Mouse (Mus musculus) mature B cell (primary cell): ENCODE results near the gene Dennd4c.

ENCODE experiments used
- in situ Hi-C: fragments of 300-500 bp; cut with MboI; formaldehyde crosslinking; loops from 2 replicates; pipeline ENCODE4 v1.14.3; 2019

The Dennd4c gene

DNA sequence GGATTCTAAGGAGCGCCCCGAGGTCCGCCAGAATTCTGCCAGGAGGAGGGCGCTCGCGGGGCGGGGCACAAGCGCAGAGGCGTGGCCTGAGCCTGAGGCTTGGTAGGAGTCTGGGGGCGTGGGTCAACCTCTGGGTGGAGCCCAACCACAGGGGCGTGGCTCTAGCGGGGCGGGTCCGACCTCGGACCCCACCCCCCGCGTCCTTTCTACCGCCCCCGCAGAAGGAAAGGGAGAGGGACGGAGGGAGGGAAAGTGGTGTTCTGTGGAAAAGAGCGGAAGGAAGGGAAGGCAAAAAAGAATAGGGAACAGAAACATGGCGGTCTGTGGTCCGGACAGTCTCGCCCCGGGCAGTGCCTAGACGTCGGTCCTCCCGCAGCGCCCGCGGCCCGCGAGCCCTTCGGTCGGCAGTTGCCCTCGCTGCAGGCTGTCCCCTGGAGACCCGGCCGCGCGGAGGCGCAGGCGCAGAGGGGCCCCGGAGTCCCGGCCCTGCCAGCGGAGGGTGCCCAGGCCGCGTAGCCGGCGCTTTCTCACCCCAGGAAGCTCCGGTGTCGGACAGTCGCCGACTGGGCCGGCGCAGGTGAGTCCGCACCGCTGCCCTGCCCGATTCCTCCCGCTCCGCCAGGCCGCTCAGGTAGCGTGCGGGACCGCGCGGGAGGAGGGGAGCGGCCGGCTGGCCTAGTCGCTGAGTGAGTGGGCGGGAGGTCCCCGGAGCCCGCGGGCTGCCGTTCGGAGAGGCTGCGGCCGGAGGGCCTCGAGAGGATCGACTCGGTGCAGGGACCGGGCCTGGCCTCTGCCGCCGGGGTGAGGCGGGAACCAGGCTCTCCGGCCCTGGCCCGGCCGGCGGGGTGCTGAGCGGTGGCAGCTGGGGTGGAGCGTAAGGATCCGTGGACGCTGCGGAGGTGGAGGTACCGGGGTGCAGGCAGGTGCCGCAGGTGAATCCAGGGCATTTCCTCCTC lies at the start of gene Dennd4c:
Gene Dennd4c (plus strand): TSS at position 220 of the 956 bp plus-strand sequence.
- in situ Hi-C loops, result no loop called here

DNA sequence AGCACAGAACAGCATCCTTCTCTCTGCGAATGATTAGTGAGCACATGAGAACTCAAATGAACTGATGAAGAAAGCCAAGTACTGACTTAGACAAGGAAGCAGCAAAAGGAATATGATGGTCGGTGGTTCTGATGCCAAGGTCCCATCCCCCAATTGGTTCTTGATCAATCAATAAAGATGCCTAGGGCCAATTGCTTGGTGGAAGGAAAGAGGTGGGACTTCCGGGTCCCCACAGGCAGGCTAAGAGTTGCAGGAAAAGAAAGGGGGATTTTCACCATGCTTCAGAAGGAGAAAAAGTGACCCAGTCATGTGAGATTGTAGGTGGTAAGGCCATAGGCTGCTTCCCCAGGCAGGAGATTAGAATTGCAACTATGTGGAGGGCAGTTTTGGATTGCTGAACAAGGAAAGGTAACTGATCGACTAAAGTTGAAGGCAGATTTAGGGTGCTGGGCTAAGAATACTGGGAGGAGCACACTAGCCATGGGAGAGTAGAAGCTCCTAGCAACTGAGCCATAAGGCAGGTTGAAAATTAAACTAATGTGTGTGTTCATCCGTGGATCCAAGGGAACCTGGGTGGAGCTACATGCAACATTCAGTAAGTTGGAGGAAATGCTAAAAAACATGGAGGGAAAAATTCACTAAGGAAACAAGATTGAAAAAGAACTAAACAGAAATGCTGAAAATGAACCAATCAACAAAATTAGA lies 49.0 kb upstream of the Dennd4c start:
- in situ Hi-C loops, result no loop called here

DNA sequence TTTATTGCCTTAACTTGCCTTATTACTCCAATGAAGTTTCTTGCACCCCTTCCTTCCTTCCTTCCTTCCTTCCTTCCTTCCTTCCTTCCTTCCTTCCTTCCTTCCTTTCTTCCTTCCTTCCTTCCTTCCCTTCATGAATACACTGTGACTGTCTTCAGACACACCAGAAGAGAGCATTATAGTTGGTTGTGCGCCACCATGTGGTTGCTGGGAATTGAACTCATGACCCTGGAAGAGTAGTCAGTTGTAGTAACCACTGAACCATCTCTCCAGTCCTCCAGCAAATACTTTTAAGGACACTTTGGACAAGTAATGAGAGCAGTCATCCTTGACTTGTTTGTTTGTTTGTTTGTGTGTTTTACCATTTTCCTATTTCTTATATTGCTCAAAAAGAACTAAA lies 39.6 kb upstream of the Dennd4c start:
- in situ Hi-C loops, result no loop called here

DNA sequence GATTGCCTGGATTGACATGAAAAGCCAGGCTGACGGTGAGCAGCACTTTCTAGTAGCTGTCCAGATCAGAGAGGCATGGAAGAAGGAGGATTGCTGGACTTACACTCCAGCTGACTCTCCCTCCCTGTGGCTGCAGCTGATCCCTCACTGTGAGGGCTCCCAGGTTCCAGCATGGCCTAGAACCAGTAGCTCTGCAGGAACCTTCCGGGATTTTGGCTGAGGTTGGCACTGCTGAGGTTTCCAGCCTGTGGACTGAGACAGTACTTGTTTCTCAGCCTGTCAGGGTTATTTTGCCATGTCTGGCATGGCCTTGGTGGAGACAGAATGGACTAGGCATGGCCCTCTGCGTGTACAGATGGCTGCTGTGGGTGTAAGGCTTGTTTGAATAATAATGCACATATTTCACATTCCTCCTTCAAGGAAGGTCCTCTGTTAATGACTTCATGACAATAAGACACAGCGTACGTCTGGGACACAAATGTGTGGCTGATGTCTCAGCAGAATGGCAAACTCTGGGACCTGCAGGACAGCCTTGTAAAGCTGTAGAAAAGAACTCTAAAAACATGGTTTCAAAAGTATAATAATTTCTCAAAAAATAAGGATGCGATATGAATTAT lies 38.2 kb upstream of the Dennd4c start:
- in situ Hi-C loops, result no loop called here

DNA sequence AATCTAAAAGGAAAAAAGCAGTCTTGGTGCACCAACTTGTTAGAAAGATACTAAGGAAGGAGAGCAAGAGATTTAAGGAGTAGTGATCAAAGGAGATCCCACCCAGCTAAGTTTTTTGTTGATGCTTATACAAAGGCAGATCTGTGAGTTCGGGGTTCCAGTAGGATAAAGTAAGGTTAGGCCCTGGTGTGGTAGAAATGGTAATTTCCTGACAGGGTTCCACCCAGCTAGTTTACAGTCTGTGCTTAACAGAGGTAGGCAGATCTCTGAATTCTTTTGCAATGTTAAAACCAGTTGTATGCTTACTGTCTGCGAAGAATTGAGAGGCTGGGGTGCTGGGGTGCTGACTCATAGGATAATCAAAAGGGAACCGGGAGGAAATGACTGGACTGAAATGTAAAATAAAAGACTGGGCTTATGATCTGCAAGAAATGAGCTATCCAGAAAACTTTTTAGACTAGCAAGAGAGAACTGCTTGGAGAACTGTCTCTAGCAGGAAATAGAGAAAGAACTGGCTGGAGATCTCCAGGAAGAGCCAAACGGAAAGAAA lies 37.6 kb upstream of the Dennd4c start:
- in situ Hi-C loops, result no loop called here

DNA sequence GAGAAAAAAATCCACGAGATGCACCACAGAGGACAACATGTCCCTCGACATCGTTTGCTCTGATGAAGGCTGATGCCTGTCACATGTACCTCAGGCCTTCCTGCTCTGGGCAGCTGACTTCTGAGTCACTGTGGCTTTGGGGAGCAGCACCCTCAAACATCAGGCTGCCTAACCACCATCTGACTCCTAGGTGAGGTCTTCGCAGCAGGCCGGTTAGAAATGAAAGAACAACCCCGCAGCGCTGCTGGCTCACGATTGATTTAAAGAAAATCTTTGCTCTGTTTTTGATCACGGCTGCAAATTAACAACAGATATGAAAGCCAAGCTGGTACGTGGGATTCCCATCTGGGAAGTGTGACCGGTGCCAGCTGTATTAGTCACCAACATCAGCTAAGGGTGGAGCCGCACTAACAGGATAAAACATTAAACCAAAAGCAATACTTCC lies 35.6 kb upstream of the Dennd4c start:
- in situ Hi-C loops, result no loop called here

DNA sequence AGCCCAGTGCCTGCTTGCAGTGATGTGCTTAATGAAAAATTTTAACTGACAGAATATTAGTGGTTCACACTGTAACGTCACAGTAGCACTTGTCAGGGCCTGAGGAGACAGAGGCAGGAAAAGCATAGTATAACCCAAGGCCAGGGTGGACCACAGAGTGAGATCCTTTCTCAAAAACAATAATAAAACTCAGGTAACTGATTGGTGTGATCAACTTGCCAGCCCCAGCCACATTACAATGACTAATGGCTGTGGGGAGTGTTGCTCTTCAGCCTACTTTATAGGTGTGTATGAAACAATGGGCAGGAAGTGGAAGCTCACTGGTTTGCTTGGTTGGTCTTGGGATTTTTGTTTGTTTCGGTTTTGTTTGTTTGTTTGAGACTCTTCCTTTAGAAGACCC lies 34.8 kb upstream of the Dennd4c start:
- in situ Hi-C loops, result no loop called here

DNA sequence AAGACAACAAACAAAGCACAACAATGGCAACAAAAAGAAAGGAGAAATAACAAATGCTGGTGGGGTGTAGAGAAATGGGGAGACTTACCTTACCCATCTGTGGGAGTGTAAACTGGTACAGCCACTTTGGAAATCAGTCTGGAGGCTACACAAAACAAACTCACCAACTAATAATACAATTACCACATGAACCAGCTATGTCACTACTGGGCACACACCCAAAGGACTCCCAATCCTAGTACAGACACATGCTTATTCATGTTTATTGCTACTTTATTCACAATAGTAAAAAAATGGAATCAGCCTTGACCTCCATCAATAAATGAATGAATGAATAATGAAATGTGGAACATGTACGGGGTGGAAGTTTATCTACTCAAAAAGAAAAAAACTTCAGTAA lies 33.0 kb upstream of the Dennd4c start:
- in situ Hi-C loops, result no loop called here

DNA sequence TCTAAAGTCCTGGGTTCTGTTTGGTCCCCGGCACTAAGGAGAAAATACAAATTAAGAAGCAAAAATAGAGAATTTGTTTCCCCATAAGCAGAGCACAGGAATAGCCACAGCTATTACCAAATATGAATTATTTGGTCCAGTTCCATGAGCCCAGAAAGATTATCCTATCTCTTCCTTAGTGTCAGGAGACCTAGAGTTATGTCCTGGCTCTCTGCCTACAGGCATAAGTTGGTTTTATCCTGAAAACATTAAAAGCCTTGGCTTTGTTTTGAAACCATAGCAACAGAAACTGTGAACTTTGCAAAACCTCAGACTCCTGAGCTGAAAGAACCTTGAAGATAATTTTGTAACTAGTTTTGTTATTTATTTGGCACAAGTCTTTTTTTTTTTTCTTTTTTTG lies 31.2 kb upstream of the Dennd4c start:
- in situ Hi-C loops, result no loop called here

DNA sequence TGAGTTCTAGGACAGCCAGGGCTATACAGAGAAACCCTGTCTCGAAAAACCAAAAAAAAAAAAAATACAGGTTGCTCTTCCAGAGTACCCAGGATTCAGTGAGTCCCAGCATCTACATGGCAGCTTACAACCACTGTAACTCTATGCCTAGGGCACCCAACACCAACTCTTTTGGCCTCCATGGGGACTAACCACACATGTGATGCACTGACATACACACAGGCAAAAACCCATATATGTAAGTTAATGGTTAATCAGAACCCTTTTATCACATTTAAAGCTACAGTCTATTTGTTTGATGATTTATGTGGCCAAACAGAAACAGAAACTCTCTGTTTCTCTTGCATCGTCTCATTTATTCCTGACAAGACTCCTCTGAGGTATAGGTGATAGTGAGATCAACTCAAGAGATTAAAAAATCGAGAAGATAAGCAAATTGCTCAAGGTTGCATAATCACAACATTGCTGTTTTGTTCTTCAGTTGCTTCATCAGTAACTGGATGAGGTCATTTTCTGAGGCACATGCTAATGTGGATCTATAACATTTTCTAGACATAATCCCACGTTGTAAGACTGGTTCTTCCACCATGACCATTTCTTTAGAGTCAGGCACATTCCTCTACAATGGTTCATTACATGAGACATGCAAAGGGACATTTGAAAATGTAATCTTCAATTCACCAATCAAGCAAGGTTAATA lies 29.3 kb upstream of the Dennd4c start:
- in situ Hi-C loops, result no loop called here

DNA sequence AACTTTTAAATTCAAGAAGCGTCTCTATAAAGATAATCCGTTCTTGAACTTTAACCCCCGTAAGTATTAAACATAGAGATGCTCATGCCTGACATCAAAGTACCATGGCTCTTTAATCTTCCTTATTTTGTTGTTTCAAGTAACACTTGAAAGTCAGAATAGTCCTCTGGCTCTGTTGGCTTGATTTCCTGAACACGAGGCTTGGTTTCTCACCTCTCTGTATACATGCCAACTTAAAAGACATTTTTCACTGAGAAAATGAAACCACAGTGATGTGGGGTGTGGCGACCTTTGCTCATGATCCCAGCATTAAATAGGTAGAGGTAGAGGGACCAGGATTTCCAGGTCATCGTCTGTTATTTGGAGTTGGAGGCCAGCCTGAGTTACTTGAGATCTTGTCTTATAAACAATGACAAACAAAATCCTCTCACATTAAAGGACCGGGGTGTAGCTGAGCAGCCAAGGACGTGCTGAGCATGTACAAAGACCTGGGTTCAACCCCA lies 26.4 kb upstream of the Dennd4c start:
- in situ Hi-C loops, result no loop called here

DNA sequence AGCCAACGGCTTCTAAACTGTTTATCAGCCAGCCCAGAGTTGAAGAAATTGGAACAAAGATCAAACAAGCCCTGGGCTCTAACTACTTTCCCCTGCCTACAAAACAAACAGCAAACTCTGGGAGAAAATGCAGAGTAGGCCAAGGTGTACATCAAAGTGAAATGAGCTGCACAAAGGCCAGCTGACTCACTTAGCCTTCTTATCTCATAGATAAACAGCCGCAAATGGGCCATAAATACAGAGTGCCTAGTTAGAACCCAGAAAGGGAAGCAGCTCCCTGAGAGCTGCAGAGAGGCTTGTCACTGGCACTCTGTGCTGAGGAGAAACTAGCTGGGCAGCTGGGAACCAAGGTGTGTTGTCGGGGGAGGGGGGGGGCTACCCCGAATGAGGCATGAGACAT lies 23.2 kb upstream of the Dennd4c start:
- in situ Hi-C loops, result no loop called here

DNA sequence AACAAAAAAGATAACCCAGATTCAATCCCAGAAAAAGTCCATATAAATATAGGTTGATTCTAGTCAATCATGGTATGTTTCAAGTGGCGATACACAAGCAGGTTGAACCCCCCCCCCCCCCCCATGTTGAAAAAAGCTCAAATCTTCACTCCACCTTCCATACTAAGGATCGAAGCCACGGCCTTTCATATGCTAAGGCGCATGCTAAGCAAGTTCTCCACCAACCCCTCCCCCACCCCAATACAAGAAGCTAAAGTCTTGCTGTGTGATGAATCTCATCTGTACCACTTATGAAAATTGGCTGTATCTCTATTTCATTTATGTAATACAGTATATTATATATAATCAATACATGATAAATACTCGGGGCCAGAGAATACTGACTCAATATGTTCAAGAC lies 22.2 kb upstream of the Dennd4c start:
- in situ Hi-C loops, result no loop called here

DNA sequence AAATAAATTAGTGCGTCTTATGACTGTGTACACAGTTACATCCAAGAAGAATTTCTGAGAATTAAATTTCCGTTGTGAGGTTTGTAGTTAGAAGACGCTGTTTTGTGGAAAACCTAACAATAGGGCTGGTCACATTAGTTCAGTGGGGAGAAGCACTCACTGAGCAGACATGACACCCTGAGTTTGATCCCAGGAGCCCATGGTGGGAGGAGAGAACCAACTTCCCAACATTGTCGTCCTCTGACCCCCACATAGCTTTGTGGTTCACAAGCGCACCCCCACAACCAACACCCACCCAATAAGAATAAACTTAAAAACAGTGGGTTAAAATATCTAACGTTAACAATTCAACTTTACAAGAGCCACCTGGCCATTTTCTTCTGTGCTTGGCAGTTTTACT lies 18.5 kb upstream of the Dennd4c start:
- in situ Hi-C loops, result no loop called here

DNA sequence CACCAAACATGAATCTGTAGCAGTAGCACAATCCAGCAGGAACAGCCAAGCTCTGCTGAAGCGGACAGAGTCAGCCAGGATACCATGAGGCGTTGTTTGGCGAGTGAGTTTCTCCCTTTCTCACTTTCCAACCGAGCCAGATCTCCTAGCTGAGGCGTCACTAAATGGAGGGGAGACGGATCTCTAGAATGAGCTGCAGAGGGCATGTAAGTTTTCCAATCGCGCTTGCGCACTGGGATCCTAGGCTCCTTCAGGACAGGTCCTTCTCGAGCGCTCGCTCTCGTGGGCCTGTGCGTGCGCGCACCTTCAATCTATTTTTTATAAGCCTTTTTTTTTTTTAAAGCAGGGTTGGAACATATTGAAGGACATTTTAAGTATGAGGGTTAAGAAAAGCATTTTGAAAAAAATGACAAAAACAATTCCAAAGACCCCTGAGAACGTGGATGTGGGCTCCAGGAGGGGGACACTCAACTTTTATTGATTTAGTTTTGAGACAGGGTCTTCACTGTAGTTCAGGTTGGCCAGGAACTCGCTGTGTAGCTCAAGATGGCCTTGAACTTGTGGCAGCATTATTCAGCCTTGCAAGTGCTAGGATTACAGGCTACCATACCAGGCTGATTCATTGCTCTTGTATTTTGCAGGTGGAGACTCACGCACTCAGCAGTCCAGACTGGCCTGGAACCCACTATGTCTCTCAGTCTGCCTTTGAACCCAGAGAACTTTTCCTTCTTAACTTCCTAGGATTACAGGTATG lies 14.1 kb upstream of the Dennd4c start:
- in situ Hi-C loops, result no loop called here

DNA sequence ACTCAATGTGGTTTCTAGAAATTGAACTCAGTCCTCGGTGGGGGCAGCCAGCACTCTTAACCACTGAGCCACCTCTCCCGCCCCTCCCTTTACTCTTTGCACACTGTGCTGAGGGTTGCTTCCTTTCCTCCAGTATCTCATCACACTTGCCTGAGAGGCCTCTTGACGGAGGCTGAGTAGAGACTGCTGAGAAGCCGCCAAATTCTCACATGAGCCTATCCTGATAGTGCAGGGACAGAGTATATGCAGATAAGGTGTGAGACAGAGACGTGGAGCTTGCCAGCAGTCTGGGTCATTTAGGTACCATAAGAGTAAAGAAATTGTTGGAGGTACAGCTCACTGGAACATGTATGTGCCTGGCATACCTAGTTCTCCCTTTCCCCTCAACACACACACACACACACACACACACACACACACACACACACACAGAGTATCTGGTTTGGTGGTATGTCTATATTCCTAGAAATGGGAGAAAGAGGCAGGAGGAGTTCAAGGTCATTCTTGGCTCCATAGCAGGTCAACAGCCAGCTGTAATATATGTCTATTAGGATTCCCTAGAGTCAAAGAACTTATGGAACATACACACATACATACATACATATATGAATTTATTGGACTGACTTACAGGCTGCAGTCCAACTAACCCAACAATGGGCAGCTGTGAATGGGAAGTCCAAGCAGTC lies 8.9 kb upstream of the Dennd4c start:
- in situ Hi-C loops, result no loop called here

DNA sequence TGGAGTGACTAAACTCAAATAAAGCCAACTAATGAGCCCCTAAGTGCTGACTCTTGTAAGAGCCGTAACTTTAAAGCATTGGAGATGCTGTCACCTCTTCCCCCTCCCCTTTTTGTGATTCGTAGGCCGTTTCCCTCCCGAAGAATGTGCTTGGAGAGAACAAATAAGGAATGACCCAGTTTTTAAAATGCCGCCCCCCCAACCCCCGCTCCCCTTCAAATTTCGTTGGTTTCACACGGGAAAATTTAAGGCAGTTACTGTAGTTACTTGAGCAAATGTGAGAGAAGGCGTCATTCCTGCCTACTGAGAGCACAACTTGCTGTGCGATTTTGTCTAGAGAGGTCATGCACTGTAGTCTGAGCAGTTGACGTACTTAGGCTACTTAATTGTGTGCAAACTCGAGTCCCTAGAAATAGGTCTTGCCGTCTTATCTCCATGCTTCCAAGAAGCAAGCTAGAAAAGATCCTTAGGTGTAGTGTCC lies 1.0 kb downstream of the Dennd4c start:
- in situ Hi-C loops, result no loop called here

DNA sequence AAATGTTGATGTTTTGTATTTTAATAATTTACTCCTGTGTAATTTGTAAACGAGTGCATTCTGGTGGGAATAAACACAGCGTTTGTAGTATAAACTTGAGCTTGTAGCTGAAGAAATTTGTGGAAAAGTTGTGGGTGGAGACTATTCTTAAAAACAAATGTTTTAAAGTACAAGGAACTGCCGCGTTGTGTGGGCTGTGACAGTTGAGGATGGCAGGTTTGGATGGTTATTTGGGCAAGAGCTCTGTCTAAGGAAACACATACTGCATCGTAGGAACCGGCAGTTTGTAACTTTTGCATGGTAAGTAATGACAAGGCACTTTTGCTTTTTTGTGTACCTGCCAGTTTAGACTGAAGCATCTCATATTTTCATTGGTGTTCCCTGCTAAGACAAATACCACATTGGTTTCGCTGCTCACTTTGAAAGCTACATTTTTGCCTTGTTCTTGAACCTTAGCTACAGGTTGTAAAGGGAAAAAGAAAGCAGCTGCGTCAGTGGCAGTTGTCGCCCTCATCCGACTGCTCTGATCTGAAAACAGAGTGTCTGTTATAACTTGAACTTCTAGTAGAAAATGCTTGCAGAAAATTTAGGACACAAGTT lies 2.1 kb downstream of the Dennd4c start:
- in situ Hi-C loops, result no loop called here

DNA sequence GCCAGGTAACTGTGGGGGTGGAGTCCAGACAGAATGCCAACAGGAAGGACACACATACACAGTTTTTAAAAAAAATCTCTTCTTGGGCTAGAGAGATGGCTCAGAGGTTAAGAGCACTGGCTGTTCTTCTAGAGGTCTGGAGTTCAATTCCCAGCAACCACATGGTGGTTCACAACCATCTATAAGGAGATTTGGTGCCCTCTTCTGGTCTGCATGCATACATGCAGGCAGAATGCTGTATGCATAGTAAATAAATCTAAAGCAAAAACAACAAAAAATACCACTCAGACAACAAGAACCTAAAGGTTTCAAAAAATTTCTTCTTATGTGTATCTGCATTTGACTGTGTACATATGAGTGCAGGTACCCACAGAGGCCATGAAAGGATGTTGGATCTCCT lies 16.0 kb downstream of the Dennd4c start:
- in situ Hi-C loops, result no loop called here

DNA sequence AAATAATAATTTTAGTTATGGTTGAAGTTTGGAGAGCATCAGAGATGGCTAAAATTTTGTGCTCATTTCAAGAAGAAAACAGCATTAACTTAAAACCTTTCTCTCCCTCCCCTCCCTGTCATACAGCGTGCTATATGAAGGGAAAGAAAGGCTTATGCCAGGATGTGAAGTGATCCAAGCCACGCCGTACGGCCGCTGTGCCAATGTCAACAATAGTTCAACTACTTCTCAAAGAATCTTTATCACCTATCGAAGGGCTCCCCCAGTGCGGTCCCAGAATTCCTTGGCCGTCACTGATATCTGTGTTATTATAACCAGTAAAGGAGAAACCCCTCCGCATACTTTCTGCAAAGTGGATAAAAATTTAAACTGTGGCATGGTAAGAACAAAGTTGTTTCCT lies 29.2 kb downstream of the Dennd4c start:
- in situ Hi-C loops, result no loop called here
